Mouse (Mus musculus): ENCODE results near the gene Tpra1. TPM values are rescaled to one million over a fixed set of nuclear protein-coding genes. Genes with fewer than 3 reads are reported as not detected.
A peak's percentile ranks its signal among the peaks of the same experiment; 100 is the strongest.

The Tpra1 gene
- polyA plus RNA-seq, 1 experiment: 163 TPM

- H3K4me1 ChIP-seq (ENCODE audit: control insufficient read depth, insufficient read depth, insufficient read length): no peaks in the 10 kb centered on the region
- 0 out of 2 replicates have a peak, but pooled peaks cover 2% of the 10 kb centered on the region for H3K27me3 ChIP-seq (ENCODE audit: control insufficient read depth, insufficient read depth, low read length)
- no peak for TF ChIP-seq CTCF (IDR thresholded peaks at IDR 0.05; ENCODE audit: extremely low read depth, insufficient read depth, insufficient read length, insufficient replicate concordance)
- TF ChIP-seq POLR2A (IDR thresholded peaks at IDR 0.05; ENCODE audit: low read depth, low read length): no peak
- no peak overlapping the region for H3K4me3 ChIP-seq (ENCODE audit: extremely low read depth, insufficient read depth, insufficient read length)
- no peak overlapping the region for H3K27ac ChIP-seq (ENCODE audit: insufficient read depth, low read length)
- H3K36me3 ChIP-seq (ENCODE audit: control insufficient read depth, insufficient read depth, low read length): no peaks in the 10 kb centered on the region
- DNase-seq (ENCODE audit: low read depth in 1 of 2, low spot score in 2 of 2): no peak
- WGBS: 78% methylated on average over 7 of the region's 7 CpGs
These were observed 36.3 kb upstream of the Tpra1 start for GRCm38 (mm10) chr6:88865704-88866103.

GRCm38 (mm10) chr6:88869459-88869858, 32.6 kb upstream of the Tpra1 start:
- no peak overlapping the region for H3K27ac ChIP-seq (ENCODE audit: insufficient read depth, low read length)
- peaks cover 3% of the 10 kb centered on the region for H3K4me1 ChIP-seq (ENCODE audit: control insufficient read depth, insufficient read depth, insufficient read length)
- H3K4me3 ChIP-seq (ENCODE audit: extremely low read depth, insufficient read depth, insufficient read length): no peak overlapping the region
- H3K27me3 ChIP-seq (ENCODE audit: control insufficient read depth, insufficient read depth, low read length): peaks cover 8% of the 10 kb centered on the region
- DNase-seq (ENCODE audit: low read depth in 1 of 2, low spot score in 2 of 2): no peak
- WGBS: 81% methylated on average over 7 of the region's 7 CpGs
- no peaks in the 10 kb centered on the region for H3K36me3 ChIP-seq (ENCODE audit: control insufficient read depth, insufficient read depth, low read length)
- TF ChIP-seq CTCF (IDR thresholded peaks at IDR 0.05; ENCODE audit: extremely low read depth, insufficient read depth, insufficient read length, insufficient replicate concordance): no peak
- TF ChIP-seq POLR2A (IDR thresholded peaks at IDR 0.05; ENCODE audit: low read depth, low read length): no peak

GRCm38 (mm10) chr6:88870594-88870993, 31.5 kb upstream of the Tpra1 start:
- Histone ChIP-seq H3K36me3 (ENCODE audit: control insufficient read depth, insufficient read depth, low read length) (no peaks in the 10 kb centered on the region), H3K27ac (ENCODE audit: insufficient read depth, low read length) (no peak overlapping the region), H3K4me1 (ENCODE audit: control insufficient read depth, insufficient read depth, insufficient read length) (peaks cover 5% of the 10 kb centered on the region), H3K4me3 (ENCODE audit: extremely low read depth, insufficient read depth, insufficient read length) (no peak overlapping the region), H3K27me3 (ENCODE audit: control insufficient read depth, insufficient read depth, low read length) (peaks cover 15% of the 10 kb centered on the region)
- WGBS: 76% methylated on average over 4 of the region's 4 CpGs
- TF ChIP-seq CTCF (IDR thresholded peaks at IDR 0.05; ENCODE audit: extremely low read depth, insufficient read depth, insufficient read length, insufficient replicate concordance) (no peak), POLR2A (IDR thresholded peaks at IDR 0.05; ENCODE audit: low read depth, low read length) (no peak)
- DNase-seq (ENCODE audit: low read depth in 1 of 2, low spot score in 2 of 2): no peak

- WGBS: 76% methylated on average over 8 of the region's 8 CpGs
- Histone ChIP-seq H3K4me1 (ENCODE audit: control insufficient read depth, insufficient read depth, insufficient read length) (peaks cover 5% of the 10 kb centered on the region), H3K27me3 (ENCODE audit: control insufficient read depth, insufficient read depth, low read length) (peaks cover 15% of the 10 kb centered on the region), H3K4me3 (ENCODE audit: extremely low read depth, insufficient read depth, insufficient read length) (no peak overlapping the region), H3K36me3 (ENCODE audit: control insufficient read depth, insufficient read depth, low read length) (no peaks in the 10 kb centered on the region), H3K27ac (ENCODE audit: insufficient read depth, low read length) (no peak overlapping the region)
- no peak for DNase-seq (ENCODE audit: low read depth in 1 of 2, low spot score in 2 of 2)
- TF ChIP-seq POLR2A (IDR thresholded peaks at IDR 0.05; ENCODE audit: low read depth, low read length) (no peak), CTCF (IDR thresholded peaks at IDR 0.05; ENCODE audit: extremely low read depth, insufficient read depth, insufficient read length, insufficient replicate concordance) (no peak)
These were observed 30.5 kb upstream of the Tpra1 start for GRCm38 (mm10) chr6:88871546-88871945.

GRCm38 (mm10) chr6:88872811-88873210, 29.2 kb upstream of the Tpra1 start:
- Histone ChIP-seq H3K36me3 (ENCODE audit: control insufficient read depth, insufficient read depth, low read length) (no peaks in the 10 kb centered on the region), H3K27me3 (ENCODE audit: control insufficient read depth, insufficient read depth, low read length) (peaks cover 15% of the 10 kb centered on the region), H3K4me1 (ENCODE audit: control insufficient read depth, insufficient read depth, insufficient read length) (peaks cover 5% of the 10 kb centered on the region), H3K27ac (ENCODE audit: insufficient read depth, low read length) (no peak overlapping the region), H3K4me3 (ENCODE audit: extremely low read depth, insufficient read depth, insufficient read length) (no peak overlapping the region)
- WGBS: 54% methylated on average over 7 of the region's 7 CpGs
- no peak for TF ChIP-seq CTCF (IDR thresholded peaks at IDR 0.05; ENCODE audit: extremely low read depth, insufficient read depth, insufficient read length, insufficient replicate concordance)
- TF ChIP-seq POLR2A (IDR thresholded peaks at IDR 0.05; ENCODE audit: low read depth, low read length): no peak
- no peak for DNase-seq (ENCODE audit: low read depth in 1 of 2, low spot score in 2 of 2)

GRCm38 (mm10) chr6:88873965-88874867, 27.8 kb upstream of the Tpra1 start:
- Histone ChIP-seq H3K4me3 (ENCODE audit: extremely low read depth, insufficient read depth, insufficient read length) (peak overlapping the region; percentile 33), H3K27me3 (ENCODE audit: control insufficient read depth, insufficient read depth, low read length) (peaks cover 15% of the 10 kb centered on the region)
- 16% methylated on average over 73 of the region's 74 CpGs for WGBS

More at GRCm38 (mm10) chr6:88873965-88874867, 27.8 kb upstream of the Tpra1 start:
- Histone ChIP-seq H3K27ac (ENCODE audit: insufficient read depth, low read length) (no peak overlapping the region), H3K36me3 (ENCODE audit: control insufficient read depth, insufficient read depth, low read length) (no peaks in the 10 kb centered on the region), H3K4me1 (ENCODE audit: control insufficient read depth, insufficient read depth, insufficient read length) (peaks cover 5% of the 10 kb centered on the region)
- no peak for DNase-seq (ENCODE audit: low read depth in 1 of 2, low spot score in 2 of 2)
- TF ChIP-seq POLR2A (IDR thresholded peaks at IDR 0.05; ENCODE audit: low read depth, low read length) (no peak), CTCF (IDR thresholded peaks at IDR 0.05; ENCODE audit: extremely low read depth, insufficient read depth, insufficient read length, insufficient replicate concordance) (no peak)

Data from spleen, adult 2 months (tissue).